31 mouse cellular contexts compared by ENCODE assay signal in the genomic region with DNA sequence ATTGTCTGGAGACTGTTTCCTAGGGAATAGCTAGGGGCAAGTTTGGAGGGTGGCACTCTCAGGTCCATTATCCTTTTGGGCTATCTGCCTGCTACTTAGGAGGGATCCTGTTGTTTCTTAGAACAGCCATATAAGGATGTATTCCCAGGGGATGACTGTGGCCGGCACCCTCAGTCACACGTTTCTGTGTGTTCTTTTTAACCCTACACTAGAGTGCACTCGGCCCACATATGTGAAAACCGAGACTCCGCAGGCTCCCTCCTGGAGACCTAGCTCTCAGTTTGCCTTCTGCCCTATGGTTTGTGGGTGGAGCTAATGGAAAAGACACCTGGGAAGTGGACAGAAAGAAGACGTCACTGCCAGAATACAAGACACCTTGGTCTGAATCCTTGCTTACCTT. TPM values are rescaled to one million over a fixed set of nuclear protein-coding genes. Genes with fewer than 3 reads are reported as not detected.
DNase-seq lines count a peak whose midpoint lies in the region; ATAC-seq and TF ChIP-seq lines count a peak whose summit lies in the region.
"Had no signal": no experiment of that assay in that cellular context is flagged by ENCODE, and none has a peak within 500 bp of the region (broad histone marks: within the 10 kb centered on the region; RNA-seq: fewer than 3 reads in every experiment).

No protein-coding gene starts in this region.

- peak; percentile 18 for DNase-seq in gastrocnemius, adult 2 months
- no peak for DNase-seq in gastrocnemius, postnatal 10 days
- DNase-seq in lung, embryonic 14.5 days = peak; percentile 52
- DNase-seq in lung, postnatal 4 days = no peak
- peak; percentile 38 for DNase-seq in lung, postnatal 0 days (ENCODE audit: low spot score)
- DNase-seq in lung, adult 18-20 months = no peak
- no peak for DNase-seq in limb, embryonic 10.5 days (ENCODE audit: low spot score)
- DNase-seq: adrenal gland, postnatal 10 days; cerebellum, adult 11 months; cerebellum, adult 2 months; cerebellum, adult 9-11 months; cerebellum, postnatal 25 days; embryo, embryonic 11 days; gastrocnemius, postnatal 25 days; heart, postnatal 10 days; heart, postnatal 36 days had no signal

- peak overlapping the region; percentile 45 for H3K4me2 ChIP-seq in lung, embryonic 14.5 days
- H3K4me2 ChIP-seq in lung, postnatal 0 days (replicated peaks; ENCODE audit: low read depth, low read length) = no peak overlapping the region

- H3K4me3 ChIP-seq in gastrocnemius, adult 2 months = no peak overlapping the region
- no peak overlapping the region for H3K4me3 ChIP-seq in lung, embryonic 14.5 days (ENCODE audit: low read depth, low read length)
- H3K4me3 ChIP-seq in lung, postnatal 0 days (ENCODE audit: low read depth, low read length) = no peak overlapping the region
- no peak overlapping the region for H3K4me3 ChIP-seq in limb, embryonic 10.5 days
- H3K4me3 ChIP-seq: forebrain, embryonic 13.5 days; hindbrain, embryonic 13.5 days had no signal

- H3K36me3 ChIP-seq in lung, embryonic 14.5 days (ENCODE audit: insufficient read depth) = no peaks in the 10 kb centered on the region
- no peaks in the 10 kb centered on the region for H3K36me3 ChIP-seq in lung, postnatal 0 days (ENCODE audit: insufficient read depth, low read length)
- 0 out of 2 replicates have a peak, but pooled peaks cover 3% of the 10 kb centered on the region for H3K36me3 ChIP-seq in limb, embryonic 10.5 days
- H3K36me3 ChIP-seq: embryonic facial prominence, embryonic 10.5 days; embryonic facial prominence, embryonic 13.5 days; forebrain, embryonic 10.5 days; G1E; heart, embryonic 12.5 days; heart, embryonic 15.5 days; hindbrain, embryonic 10.5 days; hindbrain, embryonic 13.5 days had no signal

- H3K27ac ChIP-seq in gastrocnemius, adult 2 months = no peak overlapping the region
- peak overlapping the region; percentile 87 for H3K27ac ChIP-seq in lung, embryonic 14.5 days (ENCODE audit: low read depth)
- peak overlapping the region; percentile 87; the same call in 1 of the 2 replicates for H3K27ac ChIP-seq in lung, postnatal 0 days (ENCODE audit: low read length)
- H3K27ac ChIP-seq in limb, embryonic 10.5 days = peak overlapping the region; percentile 58; the same call in 1 of the 2 replicates
- H3K27ac ChIP-seq: embryonic facial prominence, embryonic 13.5 days; forebrain, embryonic 10.5 days; forebrain, embryonic 13.5 days; hindbrain, embryonic 13.5 days had no signal

- H3K27me3 ChIP-seq in lung, embryonic 14.5 days (ENCODE audit: insufficient read depth, low read length) = no peaks in the 10 kb centered on the region
- no peaks in the 10 kb centered on the region for H3K27me3 ChIP-seq in lung, postnatal 0 days (replicated peaks; ENCODE audit: insufficient read depth, low read length)
- H3K27me3 ChIP-seq in limb, embryonic 10.5 days (ENCODE audit: low read depth, poor library complexity, severe bottlenecking) = peaks cover 13% of the 10 kb centered on the region
- H3K27me3 ChIP-seq: embryonic facial prominence, embryonic 13.5 days; forebrain, embryonic 13.5 days; heart, embryonic 12.5 days; heart, embryonic 15.5 days; Patski had no signal

- no peaks in the 10 kb centered on the region for H3K9me3 ChIP-seq in lung, embryonic 14.5 days (ENCODE audit: low read depth, low read length)
- no peaks in the 10 kb centered on the region for H3K9me3 ChIP-seq in lung, postnatal 0 days (ENCODE audit: low read length)
- no peaks in the 10 kb centered on the region for H3K9me3 ChIP-seq in limb, embryonic 10.5 days (replicated peaks)
- H3K9me3 ChIP-seq: embryonic facial prominence, embryonic 10.5 days; embryonic facial prominence, embryonic 13.5 days; forebrain, embryonic 10.5 days; forebrain, embryonic 13.5 days; G1E; heart, embryonic 12.5 days; heart, embryonic 15.5 days; hindbrain, embryonic 10.5 days; hindbrain, embryonic 13.5 days had no signal

- no peak for ATAC-seq in lung, embryonic 14.5 days (ENCODE audit: insufficient read depth)
- no peak for ATAC-seq in lung, postnatal 0 days
- no peak for ATAC-seq in erythroblast, adult 5-6 weeks (replicated peaks; ENCODE audit: low FRiP score, poor library complexity, severe bottlenecking)
- ATAC-seq: forebrain, embryonic 13.5 days; forebrain, embryonic 16.5 days; hindbrain, embryonic 16.5 days; Patski had no signal

- TF ChIP-seq CTCF in gastrocnemius, adult 2 months (IDR thresholded peaks at IDR 0.05) = no peak
- no peak for TF ChIP-seq CTCF in lung, embryonic 14.5 days (IDR thresholded peaks at IDR 0.05; ENCODE audit: low read depth)
- TF ChIP-seq CTCF in lung, postnatal 0 days (IDR thresholded peaks at IDR 0.05) = no peak

- intact Hi-C loops in gastrocnemius, adult 2 months (cut with DNase I) = no loop called here

- 24% methylated on average over 6 of the region's 6 CpGs for WGBS in lung, embryonic 14.5 days
- 40% methylated on average over 6 of the region's 6 CpGs for WGBS in lung, postnatal 0 days
- WGBS in limb, embryonic 10.5 days = 50% methylated on average over 6 of the region's 6 CpGs

- peaks cover 36% of the 10 kb centered on the region; the same call in 1 of the 2 replicates for H3K4me1 ChIP-seq in lung, embryonic 14.5 days (ENCODE audit: insufficient read depth)
- peaks cover 14% of the 10 kb centered on the region; the same call in 1 of the 2 replicates for H3K4me1 ChIP-seq in lung, postnatal 0 days (ENCODE audit: insufficient read depth, low read depth, low read length)
- H3K4me1 ChIP-seq in limb, embryonic 10.5 days = peaks cover 60% of the 10 kb centered on the region

- no peak for TF ChIP-seq EP300 in lung, postnatal 0 days (IDR thresholded peaks at IDR 0.05)

- H3K9ac ChIP-seq in lung, embryonic 14.5 days = no peak overlapping the region
- H3K9ac ChIP-seq in lung, postnatal 0 days (replicated peaks; ENCODE audit: low read depth) = no peak overlapping the region
- H3K9ac ChIP-seq: embryonic facial prominence, embryonic 13.5 days; heart, embryonic 15.5 days; hindbrain, embryonic 13.5 days had no signal

RNA-seq across cellular contexts. Expression of gene Chrna1, which starts 11.1 kb away (rescaled TPM):
- 1 to 10 TPM; 4.5 to 6.2 TPM for total RNA-seq in gastrocnemius, adult 2 months (2021)
- total RNA-seq in gastrocnemius, postnatal 10 days (2021) = 10 to 100 TPM; 31.7 to 37.0 TPM
- polyA plus RNA-seq in lung, embryonic 14.5 days (2014; fragmentation: Nextera tagmentation; extraction: Ambion mirVana) = 0.05 and 0.26 TPM in 2 replicates
- polyA plus RNA-seq in lung, postnatal 0 days (2015; fragmentation: Nextera tagmentation; extraction: Ambion mirVana) = 0.07 and 0.12 TPM in 2 replicates
- polyA plus RNA-seq in limb, embryonic 10.5 days (2016; fragmentation: Nextera tagmentation; extraction: Ambion mirVana) = 2.3 and 3.9 TPM in 2 replicates
- 0.38 and 0.84 TPM in 2 replicates for total RNA-seq in erythroblast, adult 5-6 weeks (2015; ENCODE audit: low replicate concordance)
- 0.17 and 1.3 TPM in 2 replicates for total RNA-seq in erythroblast, adult 5-6 weeks (2017; ENCODE audit: low replicate concordance)
- total RNA-seq: adrenal gland, adult 18-20 months; common myeloid progenitor, adult 5-6 weeks; heart, postnatal 10 days; heart, postnatal 36 days had no signal
- polyA plus RNA-seq: G1E had no signal

Comparison
In these comparisons a context has a peak if more than half of its experiments do, and no peak if none do; other contexts are left out.
1. DNase-seq: peak in gastrocnemius, adult 2 months (single experiment), lung, embryonic 14.5 days (single experiment) and lung, postnatal 0 days (single experiment); none in gastrocnemius, postnatal 10 days (single experiment), lung, postnatal 4 days (0 of 2), lung, adult 18-20 months (0 of 2) and limb, embryonic 10.5 days (single experiment).
2. RNA of gene Chrna1, which starts 11.1 kb away (total RNA-seq): 31.7 to 37.0 TPM in gastrocnemius, postnatal 10 days; 4.5 to 6.2 TPM in gastrocnemius, adult 2 months and 0.17 to 1.3 TPM in erythroblast, adult 5-6 weeks; every median in the first group is over 4 times any median in the second.